Mouse (Mus musculus) ES-Bruce4 (cell line): ENCODE measurements around the gene Fndc4.

Source experiments
- CTCF ChIP-seq: IDR thresholded peaks from one replicate; pipeline ENCODE4 v1.8.1; 2011; ENCODE audit warnings: low read depth, low read length
- POLR2A ChIP-seq: IDR thresholded peaks from one replicate; pipeline ENCODE4 v1.8.1; 2011; ENCODE audit warnings: low read length; ENCODE audit not compliant: insufficient read depth

DNA sequence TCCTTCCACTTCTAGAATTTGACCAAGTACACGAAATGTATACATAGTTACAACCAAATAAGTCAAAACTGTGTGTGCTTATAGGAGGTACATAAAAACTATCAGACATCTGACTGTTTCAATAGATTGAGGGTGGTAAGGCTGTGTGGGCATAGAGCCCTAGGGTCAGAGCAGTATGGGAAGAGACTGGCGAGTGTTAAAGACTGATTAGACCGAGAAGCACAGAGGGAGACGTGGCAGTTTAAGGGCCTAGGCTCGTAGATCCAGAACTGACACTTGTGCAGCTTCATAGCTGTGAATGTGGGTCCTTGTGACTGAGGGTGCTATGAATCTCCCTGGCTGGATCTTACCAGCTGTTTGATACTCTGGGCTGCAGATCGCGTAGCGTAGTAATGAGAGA, 41.0 kb downstream of the Fndc4 start:
- TF ChIP-seq POLR2A (no peak), CTCF (no peak)
